Mouse (Mus musculus): ENCODE measurements around the gene Oprm1. TPM values are rescaled to one million over a fixed set of nuclear protein-coding genes. Genes with fewer than 3 reads are reported as not detected.
"Not testable (repeated sequence)": the region's sequence is repeated elsewhere in the genome, so short reads cannot be mapped to it uniquely, and the experiment has no call there.

The Oprm1 gene
- polyA plus RNA-seq, 1 experiment from 2014 or later, result 0.04 TPM

DNA sequence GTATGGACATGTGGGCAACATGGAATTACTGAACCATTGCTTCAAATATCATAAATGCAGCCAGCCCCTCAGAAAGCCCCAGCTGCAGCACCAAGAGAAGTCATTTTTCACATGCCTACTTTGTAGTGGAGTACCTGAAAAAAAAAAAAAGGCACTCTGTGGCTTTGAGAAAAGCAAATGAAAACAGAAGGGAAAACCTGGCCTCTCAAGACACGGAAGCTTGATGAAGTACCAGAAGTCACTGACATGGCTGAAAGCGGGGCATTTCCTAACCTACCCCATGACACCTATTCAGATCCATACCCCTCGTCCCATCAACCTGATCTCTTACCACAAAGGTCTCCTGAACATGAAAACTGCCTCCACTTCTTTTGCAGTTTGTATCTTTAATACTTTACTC, 238.6 kb downstream of the Oprm1 start:
- H3K4me3 ChIP-seq (replicated peaks; ENCODE audit: low read depth, low read length), result no peak overlapping the region
- ATAC-seq (replicated peaks; ENCODE audit: low FRiP score, low read depth) (no peak), DNase-seq (ENCODE audit: low spot score) (no peak)
- H3K36me3 ChIP-seq (ENCODE audit: insufficient read depth, low read length), result no peaks in the 10 kb centered on the region
- no peaks in the 10 kb centered on the region for H3K27me3 ChIP-seq (ENCODE audit: insufficient read depth, low read length)
- no peaks in the 10 kb centered on the region for H3K9me3 ChIP-seq (replicated peaks; ENCODE audit: low read length)
- no peak overlapping the region for H3K4me2 ChIP-seq (ENCODE audit: low read length)
- H3K4me1 ChIP-seq (replicated peaks; ENCODE audit: insufficient read depth, low read length), result no peaks in the 10 kb centered on the region
- H3K27ac ChIP-seq, result no peak overlapping the region
- H3K9ac ChIP-seq (ENCODE audit: low read depth, low read length), result no peak overlapping the region
- no peak for TF ChIP-seq CTCF (IDR thresholded peaks at IDR 0.05; ENCODE audit: low read depth)
- 72% methylated on average over 3 of the region's 3 CpGs for WGBS

GRCm38 (mm10) chr10:6998576-6999250, 240.4 kb downstream of the Oprm1 start:
- 81% methylated on average over 4 of the region's 4 CpGs for WGBS
- no peaks in the 10 kb centered on the region for H3K27me3 ChIP-seq (ENCODE audit: insufficient read depth, low read length)
- H3K27ac ChIP-seq, result no peak overlapping the region
- no peak for TF ChIP-seq CTCF (IDR thresholded peaks at IDR 0.05; ENCODE audit: low read depth)
- no peaks in the 10 kb centered on the region for H3K4me1 ChIP-seq (replicated peaks; ENCODE audit: insufficient read depth, low read length)
- ATAC-seq (replicated peaks; ENCODE audit: low FRiP score, low read depth) (no peak), DNase-seq (ENCODE audit: low spot score) (no peak)
- H3K4me3 ChIP-seq (replicated peaks; ENCODE audit: low read depth, low read length), result no peak overlapping the region
- no peaks in the 10 kb centered on the region for H3K9me3 ChIP-seq (replicated peaks; ENCODE audit: low read length)
- no peak overlapping the region for H3K9ac ChIP-seq (ENCODE audit: low read depth, low read length)
- H3K36me3 ChIP-seq (ENCODE audit: insufficient read depth, low read length), result no peaks in the 10 kb centered on the region
- no peak overlapping the region for H3K4me2 ChIP-seq (ENCODE audit: low read length)

DNA sequence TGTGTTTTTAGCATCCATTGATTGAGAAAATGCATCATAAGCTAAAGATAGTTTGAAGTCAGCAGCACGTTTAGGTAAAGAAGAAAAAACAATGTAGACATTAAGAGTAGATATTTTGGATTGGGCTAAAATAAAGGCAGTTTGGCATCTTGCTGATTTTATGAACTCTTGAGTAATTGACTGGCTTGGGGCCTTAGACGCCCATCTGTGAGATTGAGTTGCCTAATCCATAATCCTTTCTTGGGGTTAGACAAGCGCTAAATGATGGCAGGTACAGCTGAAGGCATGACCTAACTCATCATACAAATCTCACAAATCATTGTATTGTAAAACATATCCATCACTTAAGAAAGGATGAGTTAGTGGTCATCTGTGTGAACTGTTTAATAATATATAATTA, 241.0 kb downstream of the Oprm1 start:
- no peak for ATAC-seq (replicated peaks; ENCODE audit: low FRiP score, low read depth)
- no peaks in the 10 kb centered on the region for H3K4me1 ChIP-seq (replicated peaks; ENCODE audit: insufficient read depth, low read length)
- no peak for TF ChIP-seq CTCF (IDR thresholded peaks at IDR 0.05; ENCODE audit: low read depth)

DNA sequence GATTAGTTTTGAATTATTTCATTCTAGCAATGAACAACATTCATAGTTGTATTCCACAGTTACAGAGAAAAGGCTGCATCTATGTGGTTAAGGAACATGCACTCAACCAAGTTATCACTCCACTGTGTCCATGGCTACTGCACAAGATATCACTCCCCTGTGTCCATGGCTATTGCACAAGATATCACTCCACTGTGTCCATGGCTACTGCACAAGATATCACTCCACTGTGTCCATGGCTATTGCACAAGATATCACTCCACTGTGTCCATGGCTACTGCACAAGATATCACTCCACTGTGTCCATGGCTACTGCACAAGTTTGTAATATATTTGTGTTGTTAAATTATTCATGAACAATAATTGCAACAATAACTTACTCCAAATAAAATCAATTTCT, 245.6 kb downstream of the Oprm1 start:
- not testable (repeated sequence) for H3K27ac ChIP-seq; DNase-seq (ENCODE audit: low spot score); ATAC-seq (replicated peaks; ENCODE audit: low FRiP score, low read depth); H3K4me3 ChIP-seq (replicated peaks; ENCODE audit: low read depth, low read length); H3K9me3 ChIP-seq (replicated peaks; ENCODE audit: low read length); H3K9ac ChIP-seq (ENCODE audit: low read depth, low read length); H3K27me3 ChIP-seq (ENCODE audit: insufficient read depth, low read length); H3K36me3 ChIP-seq (ENCODE audit: insufficient read depth, low read length); H3K4me1 ChIP-seq (replicated peaks; ENCODE audit: insufficient read depth, low read length); H3K4me2 ChIP-seq (ENCODE audit: low read length)

More for the DNA sequence above, 241.0 kb downstream of the Oprm1 start:
- Histone ChIP-seq H3K27ac (no peak overlapping the region), H3K4me2 (ENCODE audit: low read length) (no peak overlapping the region), H3K9me3 (replicated peaks; ENCODE audit: low read length) (no peaks in the 10 kb centered on the region), H3K27me3 (ENCODE audit: insufficient read depth, low read length) (no peaks in the 10 kb centered on the region), H3K36me3 (ENCODE audit: insufficient read depth, low read length) (no peaks in the 10 kb centered on the region), H3K4me3 (replicated peaks; ENCODE audit: low read depth, low read length) (no peak overlapping the region), H3K9ac (ENCODE audit: low read depth, low read length) (no peak overlapping the region)
- no peak for DNase-seq (ENCODE audit: low spot score)
- 79% methylated on average over 3 of the region's 3 CpGs for WGBS

- Histone ChIP-seq H3K9me3 (replicated peaks; ENCODE audit: low read length) (no peaks in the 10 kb centered on the region), H3K36me3 (ENCODE audit: insufficient read depth, low read length) (no peaks in the 10 kb centered on the region), H3K27me3 (ENCODE audit: insufficient read depth, low read length) (no peaks in the 10 kb centered on the region), H3K9ac (ENCODE audit: low read depth, low read length) (no peak overlapping the region), H3K4me1 (replicated peaks; ENCODE audit: insufficient read depth, low read length) (no peaks in the 10 kb centered on the region), H3K27ac (no peak overlapping the region), H3K4me3 (replicated peaks; ENCODE audit: low read depth, low read length) (no peak overlapping the region), H3K4me2 (ENCODE audit: low read length) (no peak overlapping the region)
- WGBS, result 58% methylated on average over 5 of the region's 5 CpGs
- TF ChIP-seq CTCF (IDR thresholded peaks at IDR 0.05; ENCODE audit: low read depth), result peak; percentile 46; the same call in 1 of the 2 replicates
- DNase-seq (ENCODE audit: low spot score) (peak; percentile 17), ATAC-seq (replicated peaks; ENCODE audit: low FRiP score, low read depth) (no peak)
These were observed 246.8 kb downstream of the Oprm1 start for GRCm38 (mm10) chr10:7004980-7005538.

DNA sequence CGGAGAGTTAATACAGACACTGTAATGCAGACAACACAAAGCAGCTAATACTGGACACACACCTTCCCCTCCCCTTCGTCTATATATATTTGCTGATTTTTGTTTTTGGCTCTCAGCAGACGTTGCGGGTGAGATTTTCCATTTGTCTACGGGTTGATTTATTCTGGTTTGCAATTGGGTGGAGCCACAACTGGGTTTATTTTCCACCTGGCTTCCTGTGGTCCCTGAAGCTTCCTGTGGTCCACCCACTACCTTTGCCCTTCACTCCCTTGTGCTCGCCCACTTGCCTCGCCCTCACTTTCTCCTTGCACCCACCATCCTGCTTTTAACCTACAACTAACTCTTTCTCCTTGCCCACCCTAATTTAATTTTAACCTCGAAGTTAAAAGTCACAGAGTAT, 252.2 kb downstream of the Oprm1 start:
- H3K4me3 ChIP-seq (replicated peaks; ENCODE audit: low read depth, low read length), result no peak overlapping the region
- DNase-seq (ENCODE audit: low spot score) (no peak), ATAC-seq (replicated peaks; ENCODE audit: low FRiP score, low read depth) (no peak)
- 77% methylated on average over 8 of the region's 8 CpGs for WGBS
- no peaks in the 10 kb centered on the region for H3K4me1 ChIP-seq (replicated peaks; ENCODE audit: insufficient read depth, low read length)
- no peaks in the 10 kb centered on the region for H3K27me3 ChIP-seq (ENCODE audit: insufficient read depth, low read length)
- no peaks in the 10 kb centered on the region for H3K9me3 ChIP-seq (replicated peaks; ENCODE audit: low read length)
- H3K9ac ChIP-seq (ENCODE audit: low read depth, low read length), result no peak overlapping the region
- H3K36me3 ChIP-seq (ENCODE audit: insufficient read depth, low read length), result no peaks in the 10 kb centered on the region
- H3K27ac ChIP-seq, result no peak overlapping the region
- TF ChIP-seq CTCF (IDR thresholded peaks at IDR 0.05; ENCODE audit: low read depth), result no peak
- H3K4me2 ChIP-seq (ENCODE audit: low read length), result no peak overlapping the region

DNA sequence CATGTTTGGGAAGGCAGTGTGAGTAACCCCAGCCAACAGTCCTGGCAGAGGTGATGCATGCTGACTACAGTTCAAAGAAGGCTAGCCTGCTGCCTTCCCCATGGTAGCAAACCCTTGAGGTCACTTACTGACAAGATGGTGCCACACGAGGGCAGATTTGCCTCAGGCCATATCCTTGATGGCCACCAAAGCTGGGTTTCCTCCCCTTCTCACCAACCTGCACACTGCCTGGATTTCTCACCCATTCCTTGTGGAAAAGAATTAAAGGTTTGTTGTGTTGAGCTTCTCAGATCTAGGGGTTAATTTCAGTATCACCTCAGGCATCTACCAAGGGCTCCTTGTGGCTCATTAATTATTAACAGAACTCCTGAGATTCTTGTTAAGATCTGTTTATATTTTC, 256.9 kb downstream of the Oprm1 start:
- Histone ChIP-seq H3K9ac (ENCODE audit: low read depth, low read length) (no peak overlapping the region), H3K4me3 (replicated peaks; ENCODE audit: low read depth, low read length) (no peak overlapping the region), H3K4me2 (ENCODE audit: low read length) (no peak overlapping the region), H3K27me3 (ENCODE audit: insufficient read depth, low read length) (no peaks in the 10 kb centered on the region), H3K4me1 (replicated peaks; ENCODE audit: insufficient read depth, low read length) (no peaks in the 10 kb centered on the region), H3K9me3 (replicated peaks; ENCODE audit: low read length) (no peaks in the 10 kb centered on the region), H3K36me3 (ENCODE audit: insufficient read depth, low read length) (no peaks in the 10 kb centered on the region), H3K27ac (peak overlapping the region; percentile 75)
- ATAC-seq (replicated peaks; ENCODE audit: low FRiP score, low read depth) (peak; percentile 61), DNase-seq (ENCODE audit: low spot score) (peak; percentile 35)
- WGBS, result 28% methylated on average over 1 of the region's 1 CpGs
- peak; percentile 53; the same call in 1 of the 2 replicates for TF ChIP-seq CTCF (IDR thresholded peaks at IDR 0.05; ENCODE audit: low read depth)

All from kidney, postnatal 0 days (tissue).